Mouse (Mus musculus) liver, embryonic 15.5 days (tissue): ENCODE results near the gene Psmd14. TPM values are rescaled to one million over a fixed set of nuclear protein-coding genes. Genes with fewer than 3 reads are reported as not detected.

Experiments
- ATAC-seq: fragments of 200-750 bp; cut with Nextera tagmentation; 2 replicates; pipeline ENCODE4 v1.8.0; 2017; ENCODE audit warnings: moderate number of reproducible peaks, mild to moderate bottlenecking, moderate library complexity; ENCODE audit not compliant: insufficient read depth
- H3K27ac ChIP-seq: fragments of 300-500 bp; sonication (generic); replicated peaks from 2 replicates; pipeline ENCODE4 v1.5.1; 2015; ENCODE audit warnings: mild to moderate bottlenecking, inconsistent platforms
- H3K27me3 ChIP-seq: fragments of 300-500 bp; sonication (generic); 2 replicates; pipeline ENCODE4 v1.6.1; 2015; ENCODE audit warnings: mild to moderate bottlenecking, inconsistent platforms
- H3K36me3 ChIP-seq: fragments of 300-500 bp; sonication (generic); replicated peaks from 2 replicates; pipeline ENCODE4 v1.6.1; 2015; ENCODE audit warnings: moderate library complexity, mild to moderate bottlenecking, inconsistent platforms
- H3K4me1 ChIP-seq: fragments of 300-500 bp; sonication (generic); replicated peaks from 2 replicates; pipeline ENCODE4 v1.6.1; 2015; ENCODE audit warnings: inconsistent platforms
- H3K4me2 ChIP-seq: fragments of 300-500 bp; sonication (generic); 2 replicates; pipeline ENCODE4 v1.6.1; 2015; ENCODE audit warnings: moderate library complexity, mild to moderate bottlenecking, inconsistent platforms
- H3K4me3 ChIP-seq: fragments of 300-500 bp; sonication (generic); replicated peaks from 2 replicates; pipeline ENCODE4 v1.5.1; 2015; ENCODE audit warnings: mild to moderate bottlenecking, inconsistent platforms
- H3K9ac ChIP-seq: fragments of 300-500 bp; sonication (generic); 2 replicates; pipeline ENCODE4 v1.6.1; 2015; ENCODE audit warnings: moderate library complexity, mild to moderate bottlenecking, inconsistent platforms
- H3K9me3 ChIP-seq: fragments of 300-500 bp; sonication (generic); replicated peaks from 2 replicates; pipeline ENCODE4 v1.6.1; 2016; ENCODE audit warnings: inconsistent platforms
- WGBS: fragments of 180-500 bp; shearing (Covaris S2); methylation state at CpG from one replicate; pipeline ENCODE4 v1.1.7; 2015; ENCODE audit warnings: mixed read lengths; ENCODE audit not compliant: insufficient replicate concordance; 5-methylcytosine and 5-hydroxymethylcytosine counted together
- polyA plus RNA-seq: library from polyadenylated mRNA; unstranded; fragments of >200 nt; fragmentation: Nextera tagmentation; extraction: Ambion mirVana; gene quantifications from 2 replicates; pipeline ENCODE4 v1.2.1, GENCODE M21; 2015

The Psmd14 gene
- polyA plus RNA-seq, 1 experiment from 2014 or later: 108 TPM

GRCm38 (mm10) chr2:61722401-61722982, 11.0 kb downstream of the Psmd14 start:
- H3K4me3 ChIP-seq: no peak overlapping the region
- no peak overlapping the region for H3K9ac ChIP-seq
- peaks cover 17% of the 10 kb centered on the region for H3K36me3 ChIP-seq
- no peak overlapping the region for H3K27ac ChIP-seq
- no peak overlapping the region for H3K4me2 ChIP-seq
- no peaks in the 10 kb centered on the region for H3K27me3 ChIP-seq
- ATAC-seq: no peak
- WGBS: 72% methylated on average over 4 of the region's 4 CpGs
- H3K9me3 ChIP-seq: no peaks in the 10 kb centered on the region
- no peaks in the 10 kb centered on the region for H3K4me1 ChIP-seq

- Histone ChIP-seq H3K4me1 (0 out of 2 replicates have a peak, but pooled peaks cover 4% of the 10 kb centered on the region), H3K4me3 (no peak overlapping the region), H3K36me3 (0 out of 2 replicates have a peak, but pooled peaks cover 10% of the 10 kb centered on the region), H3K27me3 (no peaks in the 10 kb centered on the region), H3K9me3 (no peaks in the 10 kb centered on the region), H3K27ac (no peak overlapping the region), H3K9ac (no peak overlapping the region), H3K4me2 (no peak overlapping the region)
- no peak for ATAC-seq
- WGBS: 90% methylated on average over 11 of the region's 11 CpGs
These were observed 21.4 kb downstream of the Psmd14 start for GRCm38 (mm10) chr2:61732802-61733486.

GRCm38 (mm10) chr2:61734175-61734574, 22.7 kb downstream of the Psmd14 start:
- H3K36me3 ChIP-seq: 0 out of 2 replicates have a peak, but pooled peaks cover 10% of the 10 kb centered on the region
- H3K27ac ChIP-seq: no peak overlapping the region
- no peak overlapping the region for H3K4me2 ChIP-seq
- H3K27me3 ChIP-seq: no peaks in the 10 kb centered on the region
- H3K4me3 ChIP-seq: no peak overlapping the region
- ATAC-seq: no peak
- 62% methylated on average over 1 of the region's 1 CpGs for WGBS
- 0 out of 2 replicates have a peak, but pooled peaks cover 7% of the 10 kb centered on the region for H3K4me1 ChIP-seq
- no peak overlapping the region for H3K9ac ChIP-seq
- no peaks in the 10 kb centered on the region for H3K9me3 ChIP-seq

GRCm38 (mm10) chr2:61746051-61746450, 34.6 kb downstream of the Psmd14 start:
- Histone ChIP-seq H3K36me3 (0 out of 2 replicates have a peak, but pooled peaks cover 4% of the 10 kb centered on the region), H3K9ac (no peak overlapping the region), H3K4me3 (no peak overlapping the region), H3K27me3 (no peaks in the 10 kb centered on the region), H3K4me1 (peaks cover 9% of the 10 kb centered on the region; the same call in 1 of the 2 replicates), H3K27ac (no peak overlapping the region), H3K4me2 (no peak overlapping the region), H3K9me3 (no peaks in the 10 kb centered on the region)
- no peak for ATAC-seq
- WGBS: 74% methylated on average over 1 of the region's 1 CpGs

- H3K4me2 ChIP-seq: no peak overlapping the region
- H3K27ac ChIP-seq: no peak overlapping the region
- peaks cover 9% of the 10 kb centered on the region; the same call in 1 of the 2 replicates for H3K4me1 ChIP-seq
- no peak for ATAC-seq
- 0 out of 2 replicates have a peak, but pooled peaks cover 4% of the 10 kb centered on the region for H3K36me3 ChIP-seq
- no peak overlapping the region for H3K9ac ChIP-seq
- no peak overlapping the region for H3K4me3 ChIP-seq
- no peaks in the 10 kb centered on the region for H3K27me3 ChIP-seq
- WGBS: 23% methylated on average over 2 of the region's 2 CpGs
- H3K9me3 ChIP-seq: no peaks in the 10 kb centered on the region
These were observed 35.1 kb downstream of the Psmd14 start for GRCm38 (mm10) chr2:61746580-61746979.

- H3K9me3 ChIP-seq: no peaks in the 10 kb centered on the region
- no peak overlapping the region for H3K9ac ChIP-seq
- 67% methylated on average over 2 of the region's 2 CpGs for WGBS
- no peak overlapping the region for H3K27ac ChIP-seq
- no peaks in the 10 kb centered on the region for H3K27me3 ChIP-seq
- H3K4me2 ChIP-seq: no peak overlapping the region
- peaks cover 9% of the 10 kb centered on the region; the same call in 1 of the 2 replicates for H3K4me1 ChIP-seq
- 0 out of 2 replicates have a peak, but pooled peaks cover 4% of the 10 kb centered on the region for H3K36me3 ChIP-seq
- no peak overlapping the region for H3K4me3 ChIP-seq
- ATAC-seq: no peak
These were observed 35.9 kb downstream of the Psmd14 start for GRCm38 (mm10) chr2:61747411-61747810.

- Histone ChIP-seq H3K27ac (no peak overlapping the region), H3K9me3 (no peaks in the 10 kb centered on the region), H3K4me3 (no peak overlapping the region), H3K4me1 (peaks cover 12% of the 10 kb centered on the region; the same call in 1 of the 2 replicates), H3K27me3 (no peaks in the 10 kb centered on the region), H3K9ac (no peak overlapping the region), H3K36me3 (0 out of 2 replicates have a peak, but pooled peaks cover 4% of the 10 kb centered on the region), H3K4me2 (no peak overlapping the region)
- no peak for ATAC-seq
- 73% methylated on average over 1 of the region's 1 CpGs for WGBS
These were observed 39.2 kb downstream of the Psmd14 start for GRCm38 (mm10) chr2:61750702-61751101.

GRCm38 (mm10) chr2:61751286-61751685, 39.8 kb downstream of the Psmd14 start:
- H3K9ac ChIP-seq: no peak overlapping the region
- H3K36me3 ChIP-seq: no peaks in the 10 kb centered on the region
- peaks cover 8% of the 10 kb centered on the region; the same call in 1 of the 2 replicates for H3K4me1 ChIP-seq
- no peak for ATAC-seq
- no peak overlapping the region for H3K4me2 ChIP-seq
- 78% methylated on average over 2 of the region's 2 CpGs for WGBS
- H3K27ac ChIP-seq: no peak overlapping the region
- H3K4me3 ChIP-seq: no peak overlapping the region
- no peaks in the 10 kb centered on the region for H3K9me3 ChIP-seq
- no peaks in the 10 kb centered on the region for H3K27me3 ChIP-seq

GRCm38 (mm10) chr2:61752362-61752761, 40.9 kb downstream of the Psmd14 start:
- H3K27ac ChIP-seq: no peak overlapping the region
- H3K4me1 ChIP-seq: 0 out of 2 replicates have a peak, but pooled peaks cover 2% of the 10 kb centered on the region
- no peaks in the 10 kb centered on the region for H3K9me3 ChIP-seq
- no peak overlapping the region for H3K4me3 ChIP-seq
- ATAC-seq: no peak
- H3K27me3 ChIP-seq: no peaks in the 10 kb centered on the region
- no peak overlapping the region for H3K9ac ChIP-seq
- H3K4me2 ChIP-seq: no peak overlapping the region
- no peaks in the 10 kb centered on the region for H3K36me3 ChIP-seq

- no peak overlapping the region for H3K4me3 ChIP-seq
- no peak for ATAC-seq
- no peaks in the 10 kb centered on the region for H3K27me3 ChIP-seq
- H3K27ac ChIP-seq: no peak overlapping the region
- H3K4me2 ChIP-seq: no peak overlapping the region
- no peak overlapping the region for H3K9ac ChIP-seq
- H3K36me3 ChIP-seq: no peaks in the 10 kb centered on the region
- no peaks in the 10 kb centered on the region for H3K9me3 ChIP-seq
- H3K4me1 ChIP-seq: peaks cover 18% of the 10 kb centered on the region
These were observed 43.5 kb downstream of the Psmd14 start for GRCm38 (mm10) chr2:61754989-61755388.

- Histone ChIP-seq H3K36me3 (0 out of 2 replicates have a peak, but pooled peaks cover 11% of the 10 kb centered on the region), H3K9me3 (no peaks in the 10 kb centered on the region), H3K27me3 (no peaks in the 10 kb centered on the region), H3K9ac (no peak overlapping the region), H3K4me3 (no peak overlapping the region), H3K4me2 (peak overlapping the region; percentile 17; the same call in 1 of the 2 replicates), H3K4me1 (peaks cover 27% of the 10 kb centered on the region), H3K27ac (peak overlapping the region; percentile 64)
- WGBS: 75% methylated on average over 5 of the region's 5 CpGs
- ATAC-seq: peak; percentile 67
These were observed 47.9 kb downstream of the Psmd14 start for GRCm38 (mm10) chr2:61759234-61759855.
